Mouse (Mus musculus) gastrocnemius, postnatal 14 days (tissue): Measurements from ENCODE around the gene Tox2. TPM values are rescaled to one million over a fixed set of nuclear protein-coding genes. Genes with fewer than 3 reads are reported as not detected.
A peak's percentile ranks its signal among the peaks of the same experiment; 100 is the strongest.

Experiments used
- DNase-seq: peaks from one replicate; pipeline ENCODE4 v3.0.0; 2021; ENCODE audit warnings: mixed read lengths
- intact Hi-C: fragments of 180-260 bp; cut with DNase I; formaldehyde crosslinking; loops from one replicate; pipeline ENCODE4 v1.15.1; 2025; ENCODE audit warnings: low total_unique reads
- total RNA-seq, 2 experiments: library from RNA; stranded (reverse); gene quantifications; 2 replicates each; pipeline ENCODE4 v1.2.3; 2021

Tox2 gene
- total RNA-seq, 2 experiments from 2014 or later = 0.29 to 0.45 TPM

- no peak for DNase-seq
- intact Hi-C loops = no loop called here
These were observed 97.4 kb downstream of the Tox2 start for GRCm38 (mm10) chr2:163300069-163301060.

GRCm38 (mm10) chr2:163301641-163302040, 98.7 kb downstream of the Tox2 start:
- no peak for DNase-seq
- intact Hi-C loops = no loop called here

DNA sequence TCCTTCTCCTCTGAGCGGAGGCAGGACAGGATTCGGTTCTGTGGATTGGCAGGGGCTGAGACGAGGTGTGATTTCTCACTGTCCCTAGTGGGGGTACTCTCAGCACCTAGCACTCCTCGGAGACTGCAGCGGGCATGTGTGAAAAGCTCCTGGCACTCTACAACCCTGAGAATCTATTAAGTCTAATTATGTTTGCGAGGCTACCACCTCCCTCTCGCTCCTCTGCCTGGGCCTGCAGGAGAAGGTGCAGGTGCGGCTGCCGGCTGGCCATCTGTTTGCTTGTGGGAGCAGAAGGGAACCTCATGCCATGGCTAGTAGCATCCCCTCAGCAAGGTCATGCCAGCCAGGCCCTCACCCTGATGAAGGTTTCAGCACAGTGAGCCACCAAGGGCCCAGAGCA, 100.1 kb downstream of the Tox2 start:
- DNase-seq = no peak

DNA sequence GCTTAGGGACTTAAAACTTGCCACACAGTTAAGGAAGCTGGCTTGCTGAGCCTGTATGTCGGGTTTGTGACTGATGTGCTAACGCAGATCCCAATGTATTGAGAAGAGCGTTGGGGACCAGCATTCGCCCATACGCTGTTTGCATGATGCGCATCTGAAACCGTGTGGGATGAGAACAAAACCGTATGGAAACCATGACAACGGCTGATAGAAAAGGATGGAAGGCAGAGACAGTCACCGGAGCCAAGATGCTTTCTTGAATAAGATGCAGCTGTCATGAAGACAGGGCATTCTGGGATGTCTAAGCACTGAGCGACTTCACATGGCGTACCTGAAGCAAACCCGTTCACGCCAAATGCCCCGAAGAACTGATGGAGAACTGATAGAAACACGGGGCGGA, 106.5 kb downstream of the Tox2 start:
- no peak for DNase-seq
- intact Hi-C loops = no loop called here

More for the DNA sequence above, 100.1 kb downstream of the Tox2 start:
- intact Hi-C loops = no loop called here

DNA sequence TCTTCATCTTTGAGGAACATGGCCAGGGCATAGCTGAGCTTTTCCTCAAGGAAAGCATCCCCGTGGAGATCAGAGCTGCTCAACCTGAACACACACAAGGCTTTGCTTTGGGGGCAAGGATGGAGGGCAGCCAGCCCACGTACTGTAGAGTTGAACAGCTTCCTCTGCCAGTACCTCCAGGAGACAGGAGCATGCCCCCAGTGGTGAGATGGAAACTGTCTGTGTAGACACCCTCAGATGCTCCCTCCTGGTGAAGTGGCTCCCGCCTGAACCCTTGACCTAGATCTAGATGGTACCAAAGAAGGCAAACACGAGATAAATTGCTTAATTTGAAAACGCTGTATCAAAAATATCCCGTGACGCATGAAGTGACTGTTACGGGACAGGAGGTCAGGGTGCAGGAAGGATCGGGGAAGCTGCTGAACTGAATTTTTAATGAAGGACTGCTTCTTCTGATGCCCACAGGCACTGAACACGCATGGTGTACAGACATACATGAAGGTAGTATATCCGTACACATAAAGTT, 107.3 kb downstream of the Tox2 start:
- intact Hi-C loops = no loop called here
- DNase-seq = no peak

DNA sequence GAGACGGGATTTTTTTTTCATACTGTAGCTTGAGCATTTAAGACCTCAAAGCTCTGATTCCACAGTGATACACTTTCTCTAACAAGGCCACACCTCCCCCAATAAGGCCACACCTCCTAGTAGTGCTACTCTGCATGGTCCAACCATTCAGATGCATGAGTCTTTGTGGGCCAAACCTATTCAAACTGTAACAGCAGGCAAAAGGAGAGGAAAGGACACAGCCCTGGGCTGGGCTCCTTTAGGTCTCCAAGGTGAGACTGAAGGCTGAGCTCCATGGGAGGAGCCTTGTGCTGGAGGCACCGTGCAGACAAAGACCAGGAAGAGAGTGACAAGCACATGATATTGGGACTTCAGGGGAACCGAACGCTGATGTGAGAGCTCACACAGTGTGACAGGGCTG, 114.4 kb downstream of the Tox2 start:
- intact Hi-C loops = no loop called here
- DNase-seq = no peak

DNA sequence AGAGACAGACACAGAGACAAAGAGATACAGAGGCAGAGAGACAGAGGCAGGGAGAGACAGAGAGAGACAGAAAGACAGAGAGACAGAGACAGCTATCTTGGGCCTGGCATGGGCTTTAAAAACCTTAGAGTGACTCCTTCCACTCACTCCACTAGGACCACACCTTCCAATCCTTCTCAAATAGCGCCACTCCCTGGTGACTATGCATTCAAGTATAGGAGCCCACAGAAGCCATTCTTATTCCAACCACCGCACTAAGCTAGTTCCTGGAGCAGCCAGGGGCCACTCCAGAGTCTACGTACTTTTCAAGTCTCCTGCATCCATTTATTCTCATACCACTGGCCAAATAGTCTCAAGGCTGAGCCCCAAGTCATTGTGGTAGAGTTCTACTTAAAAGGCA, 115.9 kb downstream of the Tox2 start:
- intact Hi-C loops = no loop called here
- no peak for DNase-seq

GRCm38 (mm10) chr2:163323163-163323562, 120.2 kb downstream of the Tox2 start:
- DNase-seq = no peak
- intact Hi-C loops = no loop called here

GRCm38 (mm10) chr2:163330742-163331141, 127.8 kb downstream of the Tox2 start:
- no peak for DNase-seq

GRCm38 (mm10) chr2:163331423-163331822, 128.5 kb downstream of the Tox2 start:
- no peak for DNase-seq
- intact Hi-C loops = loop anchor here (10.0 kb wide), 1 partner anchor 407 kb away; no protein-coding TSS in a partner anchor

More at GRCm38 (mm10) chr2:163330742-163331141, 127.8 kb downstream of the Tox2 start:
- intact Hi-C loops = loop anchor here (10.0 kb wide), 1 partner anchor 406 kb away; no protein-coding TSS in a partner anchor

DNA sequence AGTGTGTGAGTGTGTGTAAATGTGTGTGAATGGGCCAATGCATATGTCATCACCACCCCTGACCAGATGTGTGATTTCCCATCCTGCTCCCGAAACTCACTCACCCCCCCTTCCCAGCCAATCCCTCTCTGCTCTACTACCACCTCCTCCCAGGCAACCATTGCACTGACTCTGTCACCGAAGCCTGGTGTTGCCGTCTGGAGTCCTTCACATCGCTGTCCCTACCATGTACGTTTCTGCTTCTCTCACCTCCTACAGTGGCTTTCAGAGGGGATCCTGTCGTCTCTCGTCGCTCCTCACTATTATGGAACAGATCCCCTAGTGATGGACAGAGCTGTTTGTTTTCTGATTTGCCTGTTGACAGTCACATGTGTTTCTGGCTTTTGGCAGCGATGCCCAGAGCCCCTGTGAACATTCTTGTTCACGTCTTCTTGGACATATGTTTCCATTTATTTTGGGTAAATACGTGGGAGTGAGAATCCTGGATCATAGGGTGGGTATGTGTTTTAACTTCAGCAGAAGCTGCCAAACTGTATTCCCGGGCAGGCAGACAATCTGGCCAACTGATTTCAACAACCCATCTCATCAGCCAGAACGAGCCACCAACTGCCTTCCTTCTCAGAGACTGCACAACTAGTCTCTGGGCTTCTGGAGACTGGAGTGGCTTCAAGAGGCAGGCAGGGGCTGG, 129.6 kb downstream of the Tox2 start:
- no peak for DNase-seq
- intact Hi-C loops = loop anchor here (10.0 kb wide), 1 partner anchor 408 kb away; no protein-coding TSS in a partner anchor

DNA sequence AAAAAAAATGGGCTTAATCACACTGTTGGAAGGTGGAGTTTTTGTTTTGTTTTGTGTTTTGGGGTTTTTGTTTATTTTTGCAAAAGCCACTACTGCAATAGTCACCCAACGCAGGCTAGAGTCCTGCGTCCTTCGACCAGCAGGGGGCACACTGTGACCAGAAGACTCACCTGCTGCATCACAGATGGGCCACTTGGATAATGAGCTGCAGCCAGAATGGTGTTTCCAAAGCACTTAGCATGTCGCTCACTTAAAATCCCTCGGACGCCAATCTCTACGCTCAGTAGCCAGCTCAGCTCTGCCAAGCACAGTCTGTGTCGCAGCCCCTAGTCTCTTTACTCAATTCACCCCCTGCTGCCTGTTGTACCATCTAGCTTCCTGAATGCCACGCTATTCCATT, 137.3 kb downstream of the Tox2 start:
- DNase-seq = peak; percentile 71
- intact Hi-C loops = no loop called here

- intact Hi-C loops = no loop called here
- no peak for DNase-seq
These were observed 140.7 kb downstream of the Tox2 start for GRCm38 (mm10) chr2:163343671-163344070.

DNA sequence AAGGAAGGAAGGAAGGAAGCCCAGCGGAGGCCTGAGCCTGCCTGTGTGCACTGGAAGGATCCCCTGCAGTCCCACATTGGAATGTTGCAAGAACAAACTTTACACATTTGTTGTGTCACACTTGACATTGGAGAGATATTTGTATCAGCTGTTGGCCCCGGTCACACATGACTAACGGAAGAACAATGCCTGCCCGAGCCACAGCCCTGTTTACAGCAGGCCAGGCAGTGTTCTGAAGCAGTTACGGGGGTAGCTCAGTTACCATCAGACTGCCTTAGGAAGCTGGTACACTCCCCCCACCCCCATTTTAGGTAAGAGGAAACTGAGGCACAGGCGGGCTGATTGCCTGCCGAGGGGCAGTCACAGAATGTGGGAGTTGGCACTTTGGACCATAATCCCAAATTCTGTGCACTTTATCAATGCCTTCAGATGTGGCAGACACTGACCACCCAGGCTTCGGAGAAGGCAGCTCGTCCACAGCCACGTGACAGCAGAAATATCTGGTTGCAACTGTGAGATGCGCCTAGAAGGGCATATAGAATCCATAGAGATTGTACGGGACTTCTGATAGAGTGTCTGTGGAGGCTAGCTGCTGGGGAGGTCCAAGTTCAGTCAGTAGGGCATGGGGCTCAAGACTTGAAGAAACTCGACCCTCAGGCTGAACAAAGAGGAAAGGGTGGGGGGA, 142.2 kb downstream of the Tox2 start:
- intact Hi-C loops = no loop called here
- DNase-seq = peak; percentile 32

GRCm38 (mm10) chr2:163346497-163346896, 143.6 kb downstream of the Tox2 start:
- no peak for DNase-seq
- intact Hi-C loops = no loop called here

DNA sequence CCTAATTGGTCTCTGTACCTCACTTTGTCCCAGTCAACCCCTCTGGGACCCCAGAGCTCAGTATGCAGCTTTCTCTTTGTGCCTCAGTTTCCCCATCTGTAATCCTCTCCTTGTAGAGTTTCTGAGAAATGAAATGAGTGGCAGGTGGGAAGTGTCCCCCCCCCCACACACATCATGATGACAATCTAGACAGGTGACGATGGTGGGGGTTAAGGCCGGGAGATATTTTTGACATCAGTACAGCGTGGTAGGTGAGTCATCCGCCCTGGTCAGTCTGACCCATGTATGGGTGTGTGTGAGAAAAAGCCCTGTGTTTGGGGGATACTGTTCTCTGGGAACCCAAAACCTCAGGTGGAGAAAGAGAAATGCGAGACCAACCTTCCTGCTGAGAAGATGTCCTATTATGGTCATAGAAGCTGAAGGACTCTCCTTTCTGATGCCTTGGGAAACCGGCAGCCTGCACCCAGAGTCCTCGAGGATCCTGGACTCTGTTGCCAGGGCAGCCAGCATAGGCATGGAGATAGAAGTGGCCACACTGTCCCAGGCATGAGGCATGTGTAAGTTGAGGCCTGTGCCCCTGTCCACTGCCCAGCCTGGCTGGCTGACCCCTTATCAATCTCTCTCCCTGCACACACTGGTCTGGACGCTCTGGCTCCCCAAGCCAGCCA, 144.7 kb downstream of the Tox2 start:
- DNase-seq = no peak
- intact Hi-C loops = no loop called here

DNA sequence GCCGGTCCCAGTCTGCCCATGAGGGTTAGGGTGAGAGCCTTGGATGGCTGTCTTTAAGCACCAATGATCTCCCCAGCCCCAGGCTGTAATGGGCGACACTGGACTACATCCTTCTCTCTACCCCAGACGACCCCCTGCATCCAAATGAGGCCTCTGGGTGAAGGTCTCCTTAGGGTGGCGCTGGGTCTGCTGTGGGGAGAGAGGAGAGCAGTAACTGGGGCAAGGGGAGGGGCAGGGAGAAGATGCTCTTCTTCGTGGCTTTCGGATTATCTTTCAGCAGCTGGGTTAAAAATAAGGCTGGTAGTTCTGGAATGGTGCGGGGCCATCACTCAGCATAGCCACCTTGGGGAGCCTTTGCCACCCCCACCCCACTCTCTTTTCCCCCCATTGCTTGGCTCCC, 145.8 kb downstream of the Tox2 start:
- no peak for DNase-seq
- intact Hi-C loops = no loop called here

DNA sequence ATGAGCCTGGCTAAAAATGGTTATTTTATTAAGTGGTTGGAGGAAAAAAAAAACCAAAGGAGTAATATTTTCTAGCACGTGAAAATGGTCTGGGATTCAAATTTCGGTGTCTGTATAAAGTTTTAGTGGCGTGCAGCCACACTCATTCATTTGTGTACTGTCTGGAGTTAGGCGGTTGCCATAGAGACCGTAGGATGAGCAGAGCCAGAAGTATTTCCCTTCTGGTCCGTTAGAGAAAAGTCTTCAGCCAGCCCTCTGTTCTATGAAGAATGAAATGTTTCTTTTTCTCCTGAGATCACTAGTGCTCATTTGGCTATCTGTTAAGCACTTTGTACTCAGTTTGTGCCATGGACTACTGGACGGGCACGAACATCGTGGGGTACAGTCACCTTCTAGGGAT, 146.5 kb downstream of the Tox2 start:
- DNase-seq = peak; percentile 41
- intact Hi-C loops = no loop called here

GRCm38 (mm10) chr2:163350443-163350842, 147.5 kb downstream of the Tox2 start:
- intact Hi-C loops = no loop called here
- no peak for DNase-seq
